Mouse (Mus musculus) heart, postnatal 25 days (tissue): ENCODE results near the gene Rps6ka4. TPM values are rescaled to one million over a fixed set of nuclear protein-coding genes. Genes with fewer than 3 reads are reported as not detected.

Experiments
- DNase-seq: peaks from one replicate; pipeline ENCODE4 v3.0.0; 2022; ENCODE audit warnings: low spot score
- intact Hi-C: fragments of 180-260 bp; cut with DNase I; formaldehyde crosslinking; loops from one replicate; pipeline ENCODE4 v1.15.1; 2025
- total RNA-seq, 2 experiments: library from RNA; stranded (reverse); gene quantifications; 2 replicates each; pipeline ENCODE4 v1.2.3; 2021

Gene Rps6ka4
- total RNA-seq, 2 experiments from 2014 or later: 17.2 to 19.0 TPM

DNA sequence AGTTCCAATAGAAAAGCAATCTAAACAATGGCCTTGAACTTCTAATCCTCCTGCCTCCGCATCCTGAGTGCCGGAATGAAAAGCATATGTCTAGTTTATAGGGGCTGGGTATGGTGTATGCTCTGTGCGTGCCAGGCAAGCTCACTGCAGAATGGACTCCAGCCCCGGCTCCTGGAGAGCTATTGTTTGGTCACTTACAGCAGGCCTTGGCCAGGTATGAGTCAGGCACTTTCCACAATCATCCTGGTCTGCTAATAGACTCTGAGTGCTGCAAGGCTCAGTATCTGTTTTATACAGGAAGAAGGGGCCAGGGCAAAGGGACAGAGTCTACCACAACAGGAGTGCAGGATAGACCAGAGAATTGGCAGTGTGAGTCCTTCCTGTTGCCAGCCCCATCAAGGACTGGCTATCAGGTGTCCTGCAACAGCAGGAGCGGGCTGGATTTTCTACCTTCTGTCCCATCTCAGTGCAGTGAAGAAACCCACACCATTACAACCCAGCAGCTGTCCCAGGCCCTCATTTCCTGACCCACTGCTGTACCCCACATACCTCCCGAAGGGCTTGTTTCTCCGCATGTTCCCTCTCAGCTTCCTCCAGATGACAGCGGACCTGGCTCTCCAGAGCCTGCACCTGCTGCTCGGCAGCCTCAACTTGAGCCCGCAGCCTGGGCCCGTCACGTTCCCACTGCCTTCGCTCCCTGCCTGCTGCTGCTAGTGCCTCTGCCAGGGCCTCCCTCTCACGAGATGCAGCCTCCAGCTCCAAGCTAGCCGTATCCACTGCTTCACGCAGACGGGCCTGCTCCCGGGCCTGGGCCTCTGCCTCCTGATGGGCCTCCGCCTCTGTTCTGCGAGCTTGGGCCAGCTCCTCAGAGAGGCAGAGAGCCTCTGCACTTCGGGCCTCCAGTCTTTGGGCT lies 12.2 kb upstream of the Rps6ka4 start:
- intact Hi-C loops: no loop called here
- no peak for DNase-seq

DNA sequence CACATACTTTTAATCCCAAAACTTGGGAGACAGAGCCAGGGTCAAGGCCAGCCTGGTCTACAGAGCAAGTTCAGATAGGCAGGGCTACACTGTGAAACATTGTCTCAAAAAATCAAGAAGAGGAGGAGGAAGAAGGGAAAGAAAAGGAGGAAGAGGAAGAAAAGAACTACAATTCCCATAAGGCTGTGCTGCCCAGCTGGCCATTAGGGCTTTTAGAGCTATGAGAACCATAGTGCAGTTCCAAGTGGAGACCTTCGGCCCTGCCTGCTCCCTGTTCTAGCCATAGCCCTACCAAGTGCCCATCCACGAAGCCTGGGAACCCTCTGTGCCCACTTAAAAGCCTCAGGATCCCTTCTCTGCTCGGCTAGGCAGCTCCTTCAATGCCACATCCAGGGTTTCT lies 11.1 kb upstream of the Rps6ka4 start:
- intact Hi-C loops: no loop called here
- no peak for DNase-seq

DNA sequence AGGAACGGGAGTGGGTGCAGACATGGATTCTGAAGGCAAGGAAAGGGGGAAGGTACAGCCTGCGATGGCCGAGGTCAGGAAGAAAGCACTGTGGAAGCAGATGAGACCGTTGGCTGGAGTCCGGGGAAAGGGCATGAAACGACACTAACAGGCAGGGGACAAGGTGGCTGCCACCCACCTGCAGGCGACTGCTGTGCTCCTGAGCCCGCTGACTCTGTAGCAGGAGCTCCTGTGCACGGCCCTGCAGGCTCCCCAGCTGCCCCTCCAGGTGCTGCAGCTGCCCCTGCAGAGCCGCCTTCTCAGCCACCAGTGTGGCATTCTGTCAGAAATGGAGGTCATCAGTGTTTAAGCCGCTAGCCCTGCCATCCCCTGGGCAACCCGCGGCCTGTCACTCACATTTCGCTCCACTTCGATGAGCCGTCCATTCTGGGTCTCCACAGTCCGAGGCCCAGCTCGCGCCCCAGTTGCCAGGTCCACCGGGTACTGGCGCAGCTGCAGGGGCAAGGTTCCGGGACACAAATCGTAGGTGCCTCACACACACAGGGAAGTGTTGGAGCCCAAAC lies 9.2 kb upstream of the Rps6ka4 start:
- intact Hi-C loops: no loop called here
- no peak for DNase-seq

DNA sequence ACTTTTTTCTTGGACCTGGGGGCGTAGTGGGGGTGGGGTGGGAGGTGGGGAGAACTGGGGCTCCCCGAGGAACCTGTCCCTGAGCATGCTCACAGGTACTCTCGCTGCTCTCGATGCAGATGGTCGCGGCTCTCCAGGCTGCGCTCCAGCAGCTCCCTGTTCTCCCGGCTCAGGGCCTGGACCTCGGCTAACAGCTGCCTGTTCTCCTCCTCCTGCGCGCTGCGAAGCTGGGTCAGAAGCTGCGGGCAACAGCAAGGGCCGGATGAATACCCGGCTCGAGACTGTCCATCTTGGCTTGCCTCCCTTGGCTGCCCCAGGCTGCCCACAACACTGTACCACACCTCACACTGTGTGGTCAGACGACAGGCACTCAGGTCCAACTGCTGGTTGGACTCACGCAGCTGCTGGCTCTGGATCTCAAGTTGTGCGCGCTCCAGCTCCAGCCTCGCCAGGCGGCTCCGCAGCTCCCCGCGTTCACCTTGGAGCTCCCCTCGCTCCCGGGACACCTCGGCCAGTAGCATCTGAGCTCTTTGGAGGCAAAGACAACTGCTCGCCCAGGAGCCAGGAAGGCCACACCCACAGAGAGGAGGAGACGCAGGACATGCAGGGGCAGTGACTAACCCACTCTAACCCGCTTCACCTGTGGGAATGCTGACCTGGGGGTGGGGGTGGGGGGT lies 7.5 kb upstream of the Rps6ka4 start:
- intact Hi-C loops: no loop called here
- DNase-seq: no peak

DNA sequence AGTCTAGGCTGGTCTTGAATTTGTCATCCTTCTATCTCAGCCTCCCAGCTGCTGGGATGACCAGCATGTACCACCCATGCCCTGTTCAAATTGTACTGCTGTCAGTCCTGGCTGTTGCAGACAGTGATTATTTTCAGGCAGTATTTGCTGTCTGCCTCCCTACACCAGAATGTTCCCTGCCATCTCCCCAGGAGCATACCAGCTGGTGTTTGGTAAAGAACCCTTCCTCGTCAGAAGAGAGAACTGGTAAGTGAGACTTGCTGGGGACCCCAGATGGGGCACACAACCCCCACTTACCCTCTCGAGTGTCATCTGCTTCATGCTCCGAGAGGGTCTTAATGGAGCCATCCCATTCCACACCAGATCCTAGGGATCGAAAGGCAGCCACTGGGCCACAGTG lies 5.6 kb upstream of the Rps6ka4 start:
- no peak for DNase-seq
- intact Hi-C loops: no loop called here

DNA sequence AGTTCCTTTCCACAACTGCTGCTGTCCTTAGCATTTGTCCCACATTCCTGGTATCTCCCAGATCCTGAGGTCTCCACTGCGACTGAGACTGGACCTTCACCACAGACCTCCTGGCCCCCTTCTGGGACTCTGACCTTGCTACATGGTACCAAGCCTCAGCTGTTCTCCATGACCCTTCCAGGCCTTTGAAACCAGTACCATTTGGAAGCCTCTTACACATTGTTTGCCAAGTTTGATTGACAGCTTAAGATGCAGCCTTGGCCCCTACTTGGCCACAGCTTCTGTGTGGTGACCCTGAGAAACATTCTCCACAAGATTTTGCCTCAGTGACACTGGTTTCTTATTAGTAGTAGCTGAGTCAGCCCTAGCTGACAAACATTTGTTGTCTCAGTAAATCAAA lies 1.9 kb upstream of the Rps6ka4 start:
- no peak for DNase-seq
- intact Hi-C loops: loop anchor here (5.0 kb wide), 1 partner anchor 65 kb away; the partner anchor contains the start of gene Trmt112

DNA sequence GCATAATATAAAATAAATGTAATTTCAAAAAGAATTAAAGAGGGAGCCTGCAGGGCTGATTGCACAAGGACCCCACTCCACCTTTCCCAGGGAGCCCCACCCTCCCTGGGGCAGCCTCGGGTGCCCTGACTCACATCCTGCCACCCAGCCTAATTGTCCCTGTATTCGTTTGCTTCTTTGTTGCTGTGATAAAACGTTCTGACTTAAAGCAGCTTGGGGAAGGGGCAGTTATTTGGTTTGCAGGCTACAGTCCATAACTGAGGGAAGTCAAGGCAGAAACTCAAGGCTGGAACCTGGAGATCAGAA lies 809 bp upstream of the Rps6ka4 start:
- intact Hi-C loops: loop anchor here (5.0 kb wide), 1 partner anchor 66 kb away; the partner anchor contains the start of gene Trmt112
- no peak for DNase-seq

DNA sequence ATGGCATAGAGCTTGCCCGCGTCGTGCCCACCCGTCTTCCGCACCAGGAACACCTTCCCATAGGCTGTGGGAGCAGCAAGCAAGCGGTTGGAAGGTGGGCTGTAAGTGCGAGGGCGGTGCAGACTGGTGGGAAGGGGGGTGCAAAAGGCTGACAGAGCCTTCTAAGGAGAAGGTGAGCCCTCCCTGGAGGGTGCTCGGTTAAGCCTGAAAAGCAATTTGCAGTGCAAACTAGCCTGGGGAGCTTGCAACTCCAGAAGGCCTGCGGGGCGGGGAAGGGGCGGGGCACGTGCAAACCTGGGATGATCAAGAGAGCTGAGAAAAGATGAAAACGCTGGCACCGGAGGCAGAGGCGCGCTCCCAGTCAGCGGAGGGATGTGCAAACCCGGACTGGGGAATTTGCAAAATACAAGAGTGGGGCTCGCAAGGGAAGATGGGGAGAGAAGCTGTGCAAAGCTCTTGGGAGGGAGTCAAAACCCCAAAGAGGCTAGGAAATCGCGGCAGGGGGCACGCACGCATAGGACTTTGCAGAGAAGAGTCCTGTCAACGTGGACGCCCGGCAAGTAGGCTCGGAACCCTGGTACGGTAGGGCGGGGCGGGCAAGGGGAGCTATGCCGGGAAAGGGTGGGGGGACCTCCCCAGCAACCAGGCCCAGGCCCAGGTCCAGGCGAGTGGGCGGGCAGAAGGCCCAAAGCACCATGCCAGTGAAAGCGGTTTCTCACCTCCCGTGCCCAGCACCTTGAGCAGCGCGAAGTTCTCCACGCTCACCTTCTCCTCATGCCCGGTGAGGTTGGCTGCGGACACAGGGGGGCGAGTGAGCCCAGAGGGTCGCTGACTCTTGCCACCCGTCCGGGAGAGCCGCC lies 591 bp downstream of the Rps6ka4 start:
- intact Hi-C loops: loop anchor here (5.0 kb wide), 1 partner anchor 67 kb away; the partner anchor contains the start of gene Trmt112

DNA sequence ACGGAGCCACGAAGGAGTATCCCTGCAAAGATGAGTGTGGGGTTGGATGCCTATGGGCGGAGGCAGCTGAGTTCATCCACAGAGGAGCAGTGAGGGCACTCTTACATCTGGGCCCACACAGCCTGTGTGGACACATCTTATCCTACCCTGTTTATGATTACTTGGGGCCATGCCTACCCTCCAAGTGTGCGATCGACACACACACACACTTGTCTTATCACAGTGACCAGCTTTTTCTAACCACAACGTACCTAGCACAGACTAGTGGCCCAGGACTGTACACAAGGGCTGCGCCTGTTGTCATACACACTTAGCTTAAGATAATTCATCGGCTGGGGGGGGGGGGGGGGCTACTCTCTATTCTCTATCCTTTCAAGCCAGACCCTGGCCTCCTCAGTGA lies 8.1 kb downstream of the Rps6ka4 start:
- intact Hi-C loops: no loop called here
- no peak for DNase-seq

More for the DNA sequence above, 591 bp downstream of the Rps6ka4 start:
- no peak for DNase-seq

DNA sequence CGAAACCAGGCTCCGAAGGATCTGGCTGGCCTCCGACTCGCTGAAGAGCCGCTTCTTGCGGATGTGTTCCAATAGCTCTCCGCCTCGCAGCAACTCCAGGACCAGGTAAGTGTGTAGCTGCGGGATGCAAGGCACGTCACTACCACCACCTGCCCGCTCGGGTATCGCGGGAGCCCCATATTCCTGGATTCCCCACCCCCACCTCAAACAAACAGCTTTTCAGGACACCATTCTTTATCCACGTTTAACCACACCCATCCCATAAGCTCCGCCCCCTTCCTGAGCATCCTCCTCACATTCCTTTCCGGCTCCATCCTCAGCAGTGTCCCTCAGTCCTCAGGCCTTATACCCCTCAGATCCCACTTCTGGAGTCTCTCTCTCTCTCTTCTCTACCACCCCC lies 9.1 kb downstream of the Rps6ka4 start:
- DNase-seq: no peak
- intact Hi-C loops: no loop called here

DNA sequence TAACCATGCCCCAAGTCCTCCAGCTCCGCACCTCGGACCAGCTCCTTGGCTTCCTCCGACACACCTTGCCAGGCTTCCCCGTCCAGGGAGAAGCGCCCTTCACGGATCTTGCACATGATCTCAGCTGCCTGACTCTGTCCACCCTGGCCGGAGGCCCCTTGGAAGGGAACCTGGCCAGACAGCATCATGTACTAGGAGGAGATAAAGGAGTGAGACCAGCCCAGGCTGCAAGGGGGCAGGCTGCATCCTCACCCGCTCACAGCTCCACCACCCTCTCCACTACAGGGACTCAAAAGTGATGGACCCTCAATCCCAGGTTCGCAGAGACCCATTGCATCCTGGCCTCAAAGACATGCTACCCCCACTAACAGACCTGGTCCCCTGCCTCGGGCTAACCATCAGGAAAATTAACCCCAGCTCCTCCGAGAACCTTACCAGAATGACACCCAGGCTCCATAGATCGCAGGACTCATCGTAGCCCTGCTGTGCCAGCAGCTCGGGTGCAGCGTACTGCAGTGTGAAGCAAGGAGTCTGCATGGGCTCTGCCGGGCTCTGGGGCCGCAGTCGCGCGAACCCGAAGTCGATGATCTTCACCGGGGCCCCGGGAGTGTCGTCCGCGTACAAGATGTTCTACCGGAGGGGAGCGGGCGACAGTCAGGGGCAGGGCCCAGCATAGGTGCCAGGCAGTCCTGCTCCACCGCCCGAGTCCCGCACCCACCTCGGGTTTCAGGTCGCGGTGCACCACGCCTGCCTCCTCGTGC lies 9.7 kb downstream of the Rps6ka4 start:
- DNase-seq: no peak
- intact Hi-C loops: no loop called here

DNA sequence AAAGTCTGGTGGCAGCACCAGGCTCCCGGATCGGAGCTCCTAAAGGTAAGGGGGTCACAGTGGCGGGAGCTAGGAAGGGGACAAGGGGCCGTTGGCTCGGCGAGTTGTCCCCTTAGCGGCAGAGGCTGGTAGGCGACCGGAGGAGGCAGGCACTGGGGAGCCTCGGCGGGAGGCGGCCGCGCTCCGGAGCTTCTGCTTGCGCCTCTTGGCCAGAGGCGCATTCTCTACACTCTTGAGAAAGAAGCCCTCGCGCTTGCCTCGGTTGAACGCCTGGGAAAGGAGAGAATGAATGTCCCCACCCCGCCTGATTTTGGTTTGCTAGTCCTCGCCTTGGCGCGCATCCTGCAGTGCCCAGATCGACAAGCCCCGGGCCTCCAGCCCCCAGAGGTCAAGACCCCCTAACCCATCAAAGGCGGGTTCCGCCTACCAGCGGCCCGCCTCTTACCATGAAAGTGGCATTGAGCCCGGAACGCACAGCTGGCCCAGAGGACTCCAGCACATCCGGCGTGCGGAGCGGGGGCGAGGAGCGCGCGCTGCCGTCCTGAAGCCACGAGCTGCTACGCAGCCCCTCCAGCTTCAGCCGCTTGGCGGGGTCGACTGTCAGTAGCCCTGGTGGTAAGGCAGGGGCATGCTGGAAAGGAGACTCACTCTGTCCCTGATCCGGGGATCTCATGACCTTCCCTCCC lies 10.4 kb downstream of the Rps6ka4 start:
- intact Hi-C loops: no loop called here
- no peak for DNase-seq

DNA sequence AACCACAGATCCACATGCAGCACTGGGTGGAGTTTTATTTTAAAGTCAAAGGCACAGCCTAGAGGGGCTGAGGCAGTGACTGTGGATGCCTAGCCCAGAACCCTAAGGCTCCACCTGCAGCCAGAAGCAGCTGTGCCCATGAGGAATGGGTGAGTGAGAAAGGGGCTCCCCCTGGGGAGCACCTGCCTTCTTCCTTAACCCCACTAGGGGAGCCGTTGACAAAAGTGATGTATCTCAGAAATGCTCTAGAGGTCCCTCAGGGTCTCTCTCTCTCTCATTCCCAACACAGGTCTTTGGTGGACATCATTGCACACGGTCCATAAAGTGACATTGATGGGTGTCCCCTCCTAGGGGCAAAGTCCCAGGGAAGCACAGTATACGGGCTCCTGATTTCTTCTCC lies 11.4 kb downstream of the Rps6ka4 start:
- DNase-seq: no peak
- intact Hi-C loops: no loop called here

DNA sequence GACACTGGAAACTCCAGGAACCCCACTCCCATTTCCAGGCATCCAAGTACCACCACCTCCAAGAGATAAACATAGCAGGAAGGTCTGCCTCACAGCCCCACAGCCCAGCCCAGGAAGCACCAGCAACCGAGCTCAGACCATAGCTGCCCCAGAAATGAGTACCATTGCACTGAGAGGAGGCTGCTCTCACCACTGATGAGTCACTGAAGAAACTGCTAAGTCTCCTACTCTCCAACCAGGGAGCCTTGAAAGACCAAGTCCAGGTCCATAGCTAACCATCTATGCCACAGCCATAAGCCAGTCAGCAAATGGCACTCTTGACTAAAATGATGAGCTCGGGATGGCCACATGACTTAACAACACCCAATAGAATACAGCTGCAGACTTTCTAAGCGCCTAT lies 13.8 kb downstream of the Rps6ka4 start:
- intact Hi-C loops: no loop called here
- no peak for DNase-seq

DNA sequence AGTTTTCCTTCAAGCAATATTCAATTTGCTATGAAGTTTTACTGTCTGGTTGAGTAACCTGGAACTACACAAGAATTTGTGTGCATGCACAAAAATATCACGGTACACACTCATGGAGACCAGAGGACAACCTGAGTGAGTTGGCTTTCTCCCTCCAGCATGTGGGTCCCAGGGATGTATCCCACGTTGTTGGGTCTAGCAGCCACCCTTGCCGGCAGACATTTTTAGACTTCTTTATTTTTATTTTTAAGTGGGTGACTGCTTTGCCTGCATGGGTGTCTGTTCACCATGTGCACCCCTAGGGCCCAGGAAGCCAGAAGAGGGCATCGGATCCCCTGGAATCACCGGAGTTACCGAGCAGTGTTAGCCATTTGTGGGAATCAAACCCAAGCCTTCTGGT lies 15.1 kb downstream of the Rps6ka4 start:
- DNase-seq: no peak
- intact Hi-C loops: no loop called here

DNA sequence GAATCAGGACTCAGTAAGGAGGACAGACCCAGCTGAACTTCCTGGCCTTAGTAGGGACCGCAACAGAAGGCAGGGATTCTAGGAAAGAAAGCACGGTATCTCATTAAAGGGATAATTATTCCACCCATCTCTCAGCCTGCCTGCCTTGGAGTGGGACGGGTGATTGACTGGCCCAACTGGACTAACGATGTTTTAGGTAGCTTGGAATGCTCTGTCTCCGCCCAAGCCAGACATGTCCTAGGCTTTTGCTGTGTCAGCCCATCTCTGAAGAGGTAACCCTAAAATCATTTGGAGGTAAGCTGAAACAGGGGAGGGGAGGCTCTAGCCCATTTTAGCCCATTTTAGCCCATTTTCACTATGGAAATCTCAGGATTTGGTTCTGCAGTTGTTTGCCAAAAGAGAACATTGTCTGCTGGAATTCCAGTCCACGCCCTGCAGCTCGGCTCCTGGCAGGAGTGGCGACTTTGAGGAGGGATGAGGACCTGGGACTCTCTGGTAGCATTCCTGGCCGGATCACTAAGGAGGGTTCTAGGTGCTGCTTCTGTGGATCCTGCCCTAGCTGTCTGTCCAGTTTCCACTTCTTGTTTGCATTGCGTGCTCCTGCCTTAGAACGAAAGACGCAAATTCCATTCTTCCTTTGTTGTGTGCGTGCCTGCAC lies 19.8 kb downstream of the Rps6ka4 start:
- DNase-seq: no peak
- intact Hi-C loops: no loop called here

DNA sequence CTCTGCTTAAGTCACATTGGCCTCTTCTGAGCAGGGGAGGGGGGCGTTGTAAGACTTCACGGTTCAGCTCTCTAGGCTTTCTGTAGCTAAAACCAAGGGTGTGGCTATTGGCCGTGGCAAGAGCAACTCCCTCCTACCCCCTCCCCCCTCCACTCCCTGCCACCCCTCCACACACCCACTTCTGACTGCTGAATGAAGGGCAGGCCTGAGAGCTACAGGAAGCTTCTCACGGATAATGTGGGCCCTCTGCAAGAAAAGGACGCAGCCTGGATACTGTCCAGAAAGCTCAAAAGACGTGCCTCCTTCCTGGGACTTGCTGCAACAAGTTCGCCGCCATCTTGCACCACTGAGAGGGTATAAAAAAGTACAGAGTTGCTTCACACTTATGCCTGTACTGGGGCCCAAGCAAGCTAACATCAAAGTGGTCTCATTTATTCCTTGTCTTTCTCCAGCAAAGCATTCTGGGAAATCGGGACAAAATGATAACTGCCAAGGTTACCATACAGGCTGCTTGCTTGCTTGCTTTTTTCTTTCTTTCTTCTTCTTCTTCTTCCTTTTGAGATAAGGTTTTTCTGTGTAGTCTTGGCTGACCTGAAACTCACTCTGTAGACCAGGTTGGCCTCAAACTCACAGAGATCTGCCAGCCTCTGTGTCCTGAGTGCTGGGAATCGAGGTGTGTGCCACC lies 21.2 kb downstream of the Rps6ka4 start:
- no peak for DNase-seq
- intact Hi-C loops: no loop called here

DNA sequence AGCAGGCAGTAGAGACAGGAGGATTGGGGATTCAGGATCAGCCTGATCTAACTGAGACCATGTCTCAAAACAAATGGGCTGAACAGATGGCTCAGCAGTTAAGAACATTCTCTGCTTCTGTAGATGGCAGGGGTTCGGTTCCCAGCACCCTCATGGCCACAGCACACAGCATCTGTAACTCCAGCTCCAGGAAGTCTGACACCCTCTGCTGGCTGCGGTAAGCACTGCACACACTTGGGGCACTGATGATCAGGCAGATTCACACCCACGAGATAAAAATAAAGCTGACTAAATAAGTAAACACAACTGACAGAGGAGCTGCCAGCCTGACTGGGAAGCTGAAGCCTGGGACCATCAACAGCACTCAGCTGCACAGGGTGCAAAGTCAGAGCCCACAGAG lies 25.5 kb downstream of the Rps6ka4 start:
- no peak for DNase-seq
- intact Hi-C loops: no loop called here
